Mouse (Mus musculus) left cerebral cortex, postnatal 10 days (tissue): ENCODE measurements around the gene Gnb1. TPM values are rescaled to one million over a fixed set of nuclear protein-coding genes. Genes with fewer than 3 reads are reported as not detected.
"Not testable (repeated sequence)": the region's sequence is repeated elsewhere in the genome, so short reads cannot be mapped to it uniquely, and the experiment has no call there.

Experiments used
- DNase-seq, 2 experiments: peaks; one replicate each; pipeline ENCODE4 v3.0.0; 2021 to 2022; ENCODE audit warnings: low spot score in 2 of 2, mixed read lengths in 1 of 2; ENCODE audit errors: extremely low spot score in 1 of 2
- intact Hi-C: fragments of 180-260 bp; cut with DNase I; formaldehyde crosslinking; loops from one replicate; pipeline ENCODE4 v1.15.1; 2025
- total RNA-seq, 2 experiments: library from RNA; stranded (reverse); gene quantifications; 2 replicates each; pipeline ENCODE4 v1.2.3; 2021

The Gnb1 gene
- total RNA-seq, 2 experiments from 2014 or later, result 1,230 to 1,248 TPM

DNA sequence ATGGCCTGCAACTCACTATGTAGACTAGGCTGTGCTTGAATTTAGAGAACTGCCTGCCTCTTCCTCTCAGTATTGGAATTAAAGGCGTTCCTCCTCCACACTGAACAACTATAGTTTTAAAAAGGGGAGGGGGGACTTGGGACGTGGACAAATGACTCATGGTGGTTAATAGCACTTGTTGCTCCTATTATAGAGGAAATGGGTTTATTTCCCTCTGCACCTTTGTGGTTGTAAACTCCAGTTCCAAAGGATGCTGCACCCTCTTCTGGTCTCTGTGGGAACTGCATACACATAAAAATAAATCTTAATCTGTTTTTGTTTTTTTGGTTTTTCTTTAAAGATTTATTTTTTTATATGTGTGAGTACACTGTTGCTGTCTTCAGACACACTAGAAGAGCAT lies 77.0 kb downstream of the Gnb1 start:
- DNase-seq, result no peak
- intact Hi-C loops, result loop anchor here (2.0 kb wide), 1 partner anchor 87 kb away; no protein-coding TSS in a partner anchor

- no peak for DNase-seq
- intact Hi-C loops, result loop anchor here (2.0 kb wide), 1 partner anchor 88 kb away; no protein-coding TSS in a partner anchor
Measured at GRCm38 (mm10) chr4:155568632-155569370, 77.6 kb downstream of the Gnb1 start.

DNA sequence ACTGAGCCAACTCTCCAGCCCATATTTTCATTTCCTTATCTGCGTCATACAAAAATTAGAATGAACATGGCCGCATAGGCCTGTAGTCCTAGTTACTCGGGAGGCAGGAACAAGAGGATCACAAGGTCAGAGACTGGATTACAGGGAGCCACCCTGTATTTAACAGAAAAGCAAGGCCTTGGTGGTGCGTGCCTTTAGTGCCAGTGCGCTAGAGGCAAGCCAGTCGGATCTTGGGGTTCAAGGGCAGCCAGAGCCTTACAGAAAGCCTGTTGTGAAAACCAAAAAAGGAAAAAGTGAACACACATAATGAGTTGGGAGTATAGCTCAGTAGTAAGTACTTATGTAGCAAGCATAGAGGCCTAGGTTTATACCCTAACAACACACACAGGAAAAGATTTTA lies 78.7 kb downstream of the Gnb1 start:
- DNase-seq, result no peak
- intact Hi-C loops, result loop anchor here (2.0 kb wide), 1 partner anchor 89 kb away; no protein-coding TSS in a partner anchor

GRCm38 (mm10) chr4:155570315-155570714 lies 79.2 kb downstream of the Gnb1 start:
- DNase-seq, intact Hi-C loops: not testable (repeated sequence)

DNA sequence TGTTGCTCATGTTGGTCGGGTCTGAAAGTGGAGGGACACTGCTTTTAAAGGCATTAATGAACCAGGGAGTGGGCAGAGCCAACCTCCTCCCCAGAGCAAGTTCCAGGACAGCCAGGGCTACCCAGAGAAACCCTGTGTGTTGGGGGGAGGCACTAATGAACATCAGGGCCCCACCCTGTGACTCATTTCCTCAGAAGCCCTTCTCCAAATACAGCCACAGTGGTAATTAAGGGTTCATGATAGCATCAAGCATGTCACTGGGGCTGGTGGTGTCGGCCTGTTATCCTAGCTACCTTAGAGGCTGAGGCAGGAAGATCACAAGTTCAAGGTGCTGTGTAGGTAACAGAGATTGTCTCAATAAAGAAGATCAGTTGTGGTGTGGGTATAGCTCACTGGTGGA lies 80.3 kb downstream of the Gnb1 start:
- DNase-seq, result no peak
- intact Hi-C loops, result no loop called here

GRCm38 (mm10) chr4:155573155-155573554 lies 82.0 kb downstream of the Gnb1 start:
- intact Hi-C loops, result no loop called here
- DNase-seq, result no peak

DNA sequence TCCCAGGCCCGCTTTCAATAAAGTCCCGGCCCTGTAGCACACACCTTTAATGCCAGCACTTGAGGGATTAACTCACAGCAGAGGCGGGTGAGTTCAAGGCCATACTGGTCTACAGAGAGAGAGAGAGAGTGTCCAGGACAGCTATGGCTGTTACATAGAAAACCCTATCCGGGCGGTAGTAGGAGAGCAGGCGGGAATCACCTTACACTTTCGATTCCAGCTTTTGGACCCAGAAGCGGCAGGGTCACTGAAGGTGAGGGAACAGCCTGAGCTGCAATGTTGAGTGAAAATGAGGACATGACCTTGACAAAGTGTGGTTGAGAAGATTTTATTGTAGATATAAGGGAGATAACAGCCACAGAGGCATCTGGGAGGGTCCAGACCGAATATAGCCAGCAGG lies 82.7 kb downstream of the Gnb1 start:
- intact Hi-C loops, result no loop called here

GRCm38 (mm10) chr4:155574931-155575330 lies 83.8 kb downstream of the Gnb1 start:
- no peak for DNase-seq
- intact Hi-C loops, result no loop called here

More for the DNA sequence above, 82.7 kb downstream of the Gnb1 start:
- DNase-seq, result no peak

GRCm38 (mm10) chr4:155575521-155575920 lies 84.4 kb downstream of the Gnb1 start:
- DNase-seq, result no peak
- intact Hi-C loops, result no loop called here

DNA sequence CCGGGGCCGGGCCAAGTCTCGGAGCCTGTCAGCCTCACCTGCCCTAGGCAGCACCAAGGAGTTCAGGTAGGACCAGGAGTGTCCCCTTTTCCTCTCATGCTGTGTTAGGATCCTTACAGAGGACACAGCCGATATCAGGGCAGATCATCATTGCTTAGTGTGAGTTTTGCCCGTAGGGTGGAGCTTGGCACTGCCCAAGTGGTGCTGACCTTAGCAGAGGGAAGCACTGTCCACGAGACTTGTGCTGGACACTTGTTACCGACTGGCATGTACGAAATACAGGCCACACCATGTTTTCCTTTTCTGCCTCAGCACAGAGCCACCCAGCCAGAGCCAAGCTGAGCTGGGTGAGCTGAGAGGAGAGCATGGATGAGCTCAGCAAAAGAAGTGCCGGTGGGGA lies 86.0 kb downstream of the Gnb1 start:
- intact Hi-C loops, result no loop called here
- no peak for DNase-seq

GRCm38 (mm10) chr4:155577741-155578140 lies 86.6 kb downstream of the Gnb1 start:
- no peak for DNase-seq
- intact Hi-C loops, result no loop called here

DNA sequence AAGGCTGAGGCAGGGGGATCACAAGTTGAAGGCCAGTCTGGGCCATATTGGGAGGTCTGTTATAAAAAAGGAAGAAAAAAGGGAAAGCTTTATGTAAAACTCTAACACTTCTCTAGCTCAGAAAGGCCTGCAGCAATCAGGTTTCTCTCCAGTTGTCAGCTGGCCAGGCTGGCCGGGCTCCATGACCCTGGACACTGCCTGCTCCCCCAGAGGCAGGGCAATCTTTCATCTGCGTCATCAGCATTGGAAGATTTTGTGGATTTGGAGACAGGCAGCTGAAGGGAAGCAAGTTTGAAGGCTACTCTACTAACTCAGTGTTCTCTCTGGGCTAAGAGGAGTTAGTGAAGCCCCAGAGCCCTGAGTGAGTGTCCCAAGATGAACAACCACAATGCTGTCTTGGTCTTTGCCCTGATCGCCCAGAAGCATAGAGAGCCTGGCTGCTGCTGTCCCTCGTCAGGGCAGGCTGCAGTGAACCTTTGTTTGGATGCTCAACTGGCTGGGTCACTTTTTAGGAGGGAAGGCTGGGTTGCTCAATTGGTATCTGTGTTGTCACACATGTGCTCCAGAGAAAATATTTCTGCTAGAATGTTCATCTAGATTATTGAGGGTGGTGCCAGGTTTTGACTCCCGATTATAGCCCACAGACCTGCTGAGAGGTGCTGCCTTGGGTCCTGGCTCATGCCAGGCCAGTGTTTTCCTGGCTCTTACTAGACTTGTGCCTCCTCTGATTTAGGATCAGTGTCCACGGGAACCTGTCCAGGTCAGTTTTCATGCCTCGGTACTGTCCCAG lies 87.4 kb downstream of the Gnb1 start:
- intact Hi-C loops, result no loop called here
- DNase-seq, result peak in 1 of 2 experiments; percentile 48

GRCm38 (mm10) chr4:155580420-155580819 lies 89.3 kb downstream of the Gnb1 start:
- DNase-seq, result peak in 1 of 2 experiments; percentile 55
- intact Hi-C loops, result no loop called here

- intact Hi-C loops, result no loop called here
- DNase-seq, result no peak
Measured at GRCm38 (mm10) chr4:155582279-155582905, 91.2 kb downstream of the Gnb1 start.

GRCm38 (mm10) chr4:155589356-155589755 lies 98.2 kb downstream of the Gnb1 start:
- intact Hi-C loops, result no loop called here
- no peak for DNase-seq

- intact Hi-C loops, result no loop called here
- no peak for DNase-seq
Measured at GRCm38 (mm10) chr4:155591012-155591719, 100.0 kb downstream of the Gnb1 start.

DNA sequence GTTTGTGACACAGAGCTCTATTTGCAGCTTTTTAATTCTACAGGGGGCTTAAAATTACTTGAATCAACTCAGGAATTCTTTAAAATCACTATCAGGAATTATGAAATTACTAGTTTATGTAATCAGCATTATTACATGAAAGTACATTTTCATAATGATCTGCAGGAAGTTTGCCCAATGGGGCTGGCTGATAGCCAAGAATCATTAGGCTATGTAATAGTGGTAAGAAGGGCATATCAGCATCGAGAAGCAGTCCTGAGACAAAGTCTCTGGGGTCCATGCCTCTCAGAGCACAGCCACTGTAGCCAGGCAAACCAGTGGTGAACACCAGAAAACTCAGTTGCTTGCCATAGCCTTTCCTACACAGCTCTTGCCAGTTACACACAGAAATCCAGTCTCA lies 102.6 kb downstream of the Gnb1 start:
- intact Hi-C loops, result no loop called here
- DNase-seq, result no peak

GRCm38 (mm10) chr4:155595777-155596176 lies 104.6 kb downstream of the Gnb1 start:
- intact Hi-C loops, result no loop called here
- DNase-seq, result no peak

GRCm38 (mm10) chr4:155596606-155597005 lies 105.4 kb downstream of the Gnb1 start:
- intact Hi-C loops, result no loop called here
- no peak for DNase-seq
